Mouse (Mus musculus) heart, adult 2 months (tissue): Measurements from ENCODE around the gene Abhd16b. TPM values are rescaled to one million over a fixed set of nuclear protein-coding genes. Genes with fewer than 3 reads are reported as not detected.

Source experiments
- DNase-seq, 2 experiments: peaks; one replicate each; pipeline ENCODE4 v3.0.0; 2021
- H3K27ac ChIP-seq: fragments of 200-600 bp; 2 replicates; pipeline ENCODE4 v1.8.1; 2022
- H3K27me3 ChIP-seq: fragments of 200-500 bp; 2 replicates; pipeline ENCODE4 v1.6.1; 2012; ENCODE audit warnings: mild to moderate bottlenecking, low read length, inconsistent platforms, mixed read lengths; ENCODE audit not compliant: control insufficient read depth, insufficient read depth
- H3K36me3 ChIP-seq: fragments of 200-500 bp; 2 replicates; pipeline ENCODE4 v1.6.1; 2012; ENCODE audit warnings: low read length, inconsistent platforms; ENCODE audit not compliant: control insufficient read depth, insufficient read depth
- H3K4me1 ChIP-seq: fragments of 200-500 bp; 2 replicates; pipeline ENCODE4 v1.6.1; 2011; ENCODE audit warnings: low read length; ENCODE audit not compliant: control insufficient read depth, insufficient read depth
- H3K4me3 ChIP-seq: fragments of 200-600 bp; 2 replicates; pipeline ENCODE4 v1.8.1; 2022
- H3K79me2 ChIP-seq: fragments of 200-500 bp; replicated peaks from 2 replicates; pipeline ENCODE4 v1.6.1; 2012; ENCODE audit warnings: mild to moderate bottlenecking, inconsistent platforms, low read length, moderate library complexity, mixed read lengths; ENCODE audit not compliant: control insufficient read depth, insufficient read depth
- H3K9ac ChIP-seq: fragments of 200-500 bp; 2 replicates; pipeline ENCODE4 v1.6.1; 2012; ENCODE audit warnings: low read depth, mild to moderate bottlenecking, control low read depth, inconsistent platforms, low read length, mixed read lengths
- CTCF ChIP-seq: fragments of 200-600 bp; IDR thresholded peaks from 2 replicates; pipeline ENCODE4 v1.8.1; 2022; ENCODE audit warnings: antibody characterized with exemption, mild to moderate bottlenecking, moderate library complexity
- EP300 ChIP-seq: fragments of 200-500 bp; IDR thresholded peaks from 2 replicates; pipeline ENCODE4 v1.6.1; 2011; ENCODE audit warnings: low read depth, low read length, control low read depth; ENCODE audit not compliant: insufficient read depth
- POLR2A ChIP-seq: fragments of 200-500 bp; IDR thresholded peaks from 2 replicates; pipeline ENCODE4 v1.6.1; 2011; ENCODE audit warnings: mild to moderate bottlenecking, low read depth, low read length, control low read depth; ENCODE audit not compliant: insufficient read depth
- WGBS: fragments of 180-500 bp; shearing (Covaris S2); methylation state at CpG from one replicate; pipeline ENCODE4 v1.1.7; 2018; 5-methylcytosine and 5-hydroxymethylcytosine counted together
- intact Hi-C: fragments of 180-260 bp; cut with DNase I; formaldehyde crosslinking; loops from one replicate; pipeline ENCODE4 v1.15.1; 2025
- polyA plus RNA-seq: library from polyadenylated mRNA; depleted of rRNA; stranded (reverse); fragments of >200 nt; gene quantifications from 2 replicates; pipeline ENCODE4 v1.2.3, GENCODE M21; 2012; rRNA removed
- total RNA-seq, 2 experiments: library from RNA; stranded (reverse); gene quantifications; 2 replicates each; pipeline ENCODE4 v1.2.3; 2021

The Abhd16b gene
- total and polyA plus RNA-seq, 3 experiments = not detected

GRCm38 (mm10) chr2:181532589-181532988 is 39.6 kb downstream of the Abhd16b start:
- peaks cover 6% of the 10 kb centered on the region for H3K4me1 ChIP-seq
- peaks cover 10% of the 10 kb centered on the region for H3K79me2 ChIP-seq
- no peak for TF ChIP-seq POLR2A
- TF ChIP-seq CTCF = no peak
- no peak for TF ChIP-seq EP300
- H3K9ac ChIP-seq = no peak overlapping the region
- no peak overlapping the region for H3K27ac ChIP-seq
- no peak for DNase-seq
- peaks cover 20% of the 10 kb centered on the region for H3K36me3 ChIP-seq
- H3K4me3 ChIP-seq = no peak overlapping the region
- intact Hi-C loops = no loop called here
- 98% methylated on average over 3 of the region's 3 CpGs for WGBS
- H3K27me3 ChIP-seq = no peaks in the 10 kb centered on the region

- H3K27ac ChIP-seq = no peak overlapping the region
Measured at GRCm38 (mm10) chr2:181536410-181536809, 43.4 kb downstream of the Abhd16b start.

GRCm38 (mm10) chr2:181537444-181538047 is 44.5 kb downstream of the Abhd16b start:
- no peak overlapping the region for H3K9ac ChIP-seq
- intact Hi-C loops = loop anchor here (2.0 kb wide), 1 partner anchor 17 kb away; the partner anchor contains the start of gene Dnajc5

More at GRCm38 (mm10) chr2:181536410-181536809, 43.4 kb downstream of the Abhd16b start:
- TF ChIP-seq POLR2A = no peak
- TF ChIP-seq EP300 = no peak
- TF ChIP-seq CTCF = no peak
- Histone ChIP-seq H3K9ac (no peak overlapping the region), H3K27me3 (no peaks in the 10 kb centered on the region), H3K36me3 (peaks cover 28% of the 10 kb centered on the region), H3K79me2 (peaks cover 12% of the 10 kb centered on the region), H3K4me1 (peaks cover 10% of the 10 kb centered on the region), H3K4me3 (no peak overlapping the region)
- intact Hi-C loops = loop anchor here (2.0 kb wide), 1 partner anchor 16 kb away; the partner anchor contains the start of gene Dnajc5
- WGBS = 65% methylated on average over 2 of the region's 2 CpGs
- no peak for DNase-seq

GRCm38 (mm10) chr2:181541761-181542380 is 48.9 kb downstream of the Abhd16b start:
- no peak for DNase-seq
- WGBS = 68% methylated on average over 6 of the region's 6 CpGs
- Histone ChIP-seq H3K79me2 (peaks cover 3% of the 10 kb centered on the region), H3K27me3 (no peaks in the 10 kb centered on the region), H3K36me3 (peaks cover 14% of the 10 kb centered on the region), H3K27ac (no peak overlapping the region), H3K4me1 (peaks cover 5% of the 10 kb centered on the region), H3K4me3 (no peak overlapping the region), H3K9ac (no peak overlapping the region)
- intact Hi-C loops = no loop called here
- TF ChIP-seq EP300 (no peak), CTCF (peak; percentile 35)

More at GRCm38 (mm10) chr2:181537444-181538047, 44.5 kb downstream of the Abhd16b start:
- H3K27me3 ChIP-seq = no peaks in the 10 kb centered on the region
- no peak for TF ChIP-seq EP300
- no peak for TF ChIP-seq CTCF
- no peak for TF ChIP-seq POLR2A
- peaks cover 32% of the 10 kb centered on the region for H3K36me3 ChIP-seq
- WGBS = 36% methylated on average over 2 of the region's 2 CpGs
- H3K79me2 ChIP-seq = peaks cover 10% of the 10 kb centered on the region
- no peak overlapping the region for H3K4me3 ChIP-seq
- H3K27ac ChIP-seq = peak overlapping the region; percentile 46; the same call in 1 of the 2 replicates
- peaks cover 10% of the 10 kb centered on the region for H3K4me1 ChIP-seq
- peak; percentile 40 to 41 for DNase-seq

Other genes starting within 250 kb of the Abhd16b start
- 10 to 100 TPM in 1 of 2 experiments, 1 to 10 TPM in 1; 8.5 to 10.2 TPM for gene Gmeb2, start 205.2 kb upstream of the Abhd16b start, total RNA-seq
- gene Gmeb2, start 205.2 kb upstream of the Abhd16b start, polyA plus RNA-seq = 9.4 and 12.7 TPM in 2 replicates
- under 1 TPM; 0.29 to 0.32 TPM for gene Stmn3, start 178.7 kb upstream of the Abhd16b start, total RNA-seq
- 0.37 and 1.6 TPM in 2 replicates for gene Stmn3, start 178.7 kb upstream of the Abhd16b start, polyA plus RNA-seq
- 10 to 100 TPM in 1 of 2 experiments, 1 to 10 TPM in 1; 8.3 to 10.6 TPM for gene Rtel1, start 173.5 kb upstream of the Abhd16b start, total RNA-seq
- gene Rtel1, start 173.5 kb upstream of the Abhd16b start, polyA plus RNA-seq = 21.9 and 29.6 TPM in 2 replicates
- gene Zgpat, start 128.3 kb upstream of the Abhd16b start, total RNA-seq = 10 to 100 TPM; 18.7 to 18.9 TPM
- gene Zgpat, start 128.3 kb upstream of the Abhd16b start, polyA plus RNA-seq = 21.0 and 31.5 TPM in 2 replicates
- gene Arfrp1, start 127.8 kb upstream of the Abhd16b start, total RNA-seq = 10 to 100 TPM; 50.7 to 52.3 TPM
- gene Arfrp1, start 127.8 kb upstream of the Abhd16b start, polyA plus RNA-seq = 42.3 and 69.5 TPM in 2 replicates
- gene Lime1, start 113.1 kb upstream of the Abhd16b start, total RNA-seq = 1 to 10 TPM; 5.0 to 5.2 TPM
- gene Lime1, start 113.1 kb upstream of the Abhd16b start, polyA plus RNA-seq = 21.7 and 21.8 TPM in 2 replicates
- 10 to 100 TPM; 10.7 to 13.2 TPM for gene Zbtb46, start 33.8 kb upstream of the Abhd16b start, total RNA-seq
- 8.3 and 14.9 TPM in 2 replicates for gene Zbtb46, start 33.8 kb upstream of the Abhd16b start, polyA plus RNA-seq
- gene Tpd52l2, start 3.9 kb downstream of the Abhd16b start, total RNA-seq = 10 to 100 TPM; 56.8 to 58.7 TPM
- 61.1 and 93.6 TPM in 2 replicates for gene Tpd52l2, start 3.9 kb downstream of the Abhd16b start, polyA plus RNA-seq
- 10 to 100 TPM; 62.3 to 71.5 TPM for gene Dnajc5, start 27.3 kb downstream of the Abhd16b start, total RNA-seq
- gene Dnajc5, start 27.3 kb downstream of the Abhd16b start, polyA plus RNA-seq = 43.4 and 68.9 TPM in 2 replicates
- 10 to 100 TPM; 31.3 to 32.5 TPM for gene Uckl1, start 91.7 kb downstream of the Abhd16b start, total RNA-seq
- 115 and 156 TPM in 2 replicates for gene Uckl1, start 91.7 kb downstream of the Abhd16b start, polyA plus RNA-seq
- 10 to 100 TPM; 35.3 to 38.6 TPM for gene Prpf6, start 98.7 kb downstream of the Abhd16b start, total RNA-seq
- 13.8 and 19.1 TPM in 2 replicates for gene Prpf6, start 98.7 kb downstream of the Abhd16b start, polyA plus RNA-seq
- gene Zfp512b, start 99.6 kb downstream of the Abhd16b start, total RNA-seq = 10 to 100 TPM; 13.2 to 16.9 TPM
- gene Zfp512b, start 99.6 kb downstream of the Abhd16b start, polyA plus RNA-seq = 20.6 and 25.9 TPM in 2 replicates
- 1 to 10 TPM; 1.0 to 1.6 TPM for gene Samd10, start 106.0 kb downstream of the Abhd16b start, total RNA-seq
- gene Samd10, start 106.0 kb downstream of the Abhd16b start, polyA plus RNA-seq = 5.1 and 6.4 TPM in 2 replicates
- not detected for gene Gm29797, start 163.8 kb downstream of the Abhd16b start, total RNA-seq
- 0.21 TPM in 1 of 2 replicates, not detected in the other for gene Gm29797, start 163.8 kb downstream of the Abhd16b start, polyA plus RNA-seq
- gene Sox18, start 178.4 kb downstream of the Abhd16b start, total RNA-seq = 10 to 100 TPM; 37.8 to 46.2 TPM
- gene Sox18, start 178.4 kb downstream of the Abhd16b start, polyA plus RNA-seq = 74.4 and 105 TPM in 2 replicates
- 1 to 10 TPM; 4.3 to 6.0 TPM for gene Tcea2, start 187.1 kb downstream of the Abhd16b start, total RNA-seq
- 10.4 and 13.4 TPM in 2 replicates for gene Tcea2, start 187.1 kb downstream of the Abhd16b start, polyA plus RNA-seq
- gene Rgs19, start 200.8 kb downstream of the Abhd16b start, total RNA-seq = 1 to 10 TPM; 6.7 to 8.0 TPM
- gene Rgs19, start 200.8 kb downstream of the Abhd16b start, polyA plus RNA-seq = 22.8 and 24.5 TPM in 2 replicates
- not detected for gene Lkaaear1, start 205.2 kb downstream of the Abhd16b start, total RNA-seq
- 0.27 TPM in 1 of 2 replicates, not detected in the other for gene Lkaaear1, start 205.2 kb downstream of the Abhd16b start, polyA plus RNA-seq
- gene Oprl1, start 221.8 kb downstream of the Abhd16b start, total RNA-seq = not detected
- not detected in 2 replicates for gene Oprl1, start 221.8 kb downstream of the Abhd16b start, polyA plus RNA-seq